Mouse (Mus musculus) urinary bladder, postnatal 0 days (tissue): ENCODE measurements around the gene Atp6v0e2. TPM values are rescaled to one million over a fixed set of nuclear protein-coding genes. Genes with fewer than 3 reads are reported as not detected.

Experiments used
- polyA plus RNA-seq: library from polyadenylated mRNA; unstranded; fragments of >200 nt; fragmentation: Nextera tagmentation; extraction: Ambion mirVana; gene quantifications from 2 replicates; pipeline ENCODE4 v1.2.1, GENCODE M21; 2015

Atp6v0e2 gene
- polyA plus RNA-seq, result 42.7 and 44.7 TPM in 2 replicates

GRCm38 (mm10) chr6:48537105-48537954, at the start of gene Atp6v0e2:
Gene Atp6v0e2, plus strand, starts transcription at chr6:48537615.

GRCm38 (mm10) chr6:48554280-48555103, 17.1 kb downstream of the Atp6v0e2 start, which contains the start of gene Lrrc61:
Gene Lrrc61, plus strand, starts transcription at chr6:48554796.

GRCm38 (mm10) chr6:48572572-48573061, 35.2 kb downstream of the Atp6v0e2 start, which contains the start of gene Rarres2:
Gene Rarres2, minus strand, starts transcription at chr6:48572789.

GRCm38 (mm10) chr6:48589194-48589750, 51.9 kb downstream of the Atp6v0e2 start, which contains the start of gene Gm45021:
Gene Gm45021, plus strand, starts transcription at chr6:48589610.

Other genes with a start within 250 kb of the Atp6v0e2 start
- gene Krba1, start 142.0 kb upstream of the Atp6v0e2 start, polyA plus RNA-seq, result 7.3 and 7.6 TPM in 2 replicates
- gene Zfp467, start 91.8 kb upstream of the Atp6v0e2 start, polyA plus RNA-seq, result 43.5 and 50.9 TPM in 2 replicates
- 0.08 and 0.10 TPM in 2 replicates for gene Sspo, start 89.4 kb upstream of the Atp6v0e2 start, polyA plus RNA-seq
- gene Lrrc61, start 17.2 kb downstream of the Atp6v0e2 start, polyA plus RNA-seq, result 4.8 and 5.3 TPM in 2 replicates
- gene Rarres2, start 35.2 kb downstream of the Atp6v0e2 start, polyA plus RNA-seq, result 956 and 1,075 TPM in 2 replicates
- gene Gm45021, start 52.0 kb downstream of the Atp6v0e2 start, polyA plus RNA-seq, result not detected in 2 replicates
- gene Repin1, start 56.3 kb downstream of the Atp6v0e2 start, polyA plus RNA-seq, result 36.6 and 40.8 TPM in 2 replicates
- gene Gm44965, start 56.3 kb downstream of the Atp6v0e2 start, polyA plus RNA-seq, result 1.4 TPM in 1 of 2 replicates, not detected in the other
- 4.7 and 5.6 TPM in 2 replicates for gene Zfp775, start 64.4 kb downstream of the Atp6v0e2 start, polyA plus RNA-seq
- 1.7 and 2.3 TPM in 2 replicates for gene AI854703, start 89.1 kb downstream of the Atp6v0e2 start, polyA plus RNA-seq
- 0.48 and 0.73 TPM in 2 replicates for gene Gimap8, start 109.6 kb downstream of the Atp6v0e2 start, polyA plus RNA-seq
- 3.7 and 3.9 TPM in 2 replicates for gene Gimap9, start 138.5 kb downstream of the Atp6v0e2 start, polyA plus RNA-seq
- 5.5 and 5.9 TPM in 2 replicates for gene Gimap4, start 146.9 kb downstream of the Atp6v0e2 start, polyA plus RNA-seq
- 10.7 and 11.1 TPM in 2 replicates for gene Gimap6, start 170.6 kb downstream of the Atp6v0e2 start, polyA plus RNA-seq
- 0.47 and 0.62 TPM in 2 replicates for gene Gm28053, start 181.0 kb downstream of the Atp6v0e2 start, polyA plus RNA-seq
- gene Gimap7, start 181.0 kb downstream of the Atp6v0e2 start, polyA plus RNA-seq, result not detected in 2 replicates
- gene Gimap1, start 201.4 kb downstream of the Atp6v0e2 start, polyA plus RNA-seq, result 4.1 and 5.8 TPM in 2 replicates
- 3.7 and 5.1 TPM in 2 replicates for gene Gimap5, start 208.6 kb downstream of the Atp6v0e2 start, polyA plus RNA-seq
- gene Gimap3, start 233.2 kb downstream of the Atp6v0e2 start, polyA plus RNA-seq, result 0.10 TPM in 1 of 2 replicates, not detected in the other